Mouse (Mus musculus) cortical plate, adult 2 months (tissue): Measurements from ENCODE around the gene Prkaa2. TPM values are rescaled to one million over a fixed set of nuclear protein-coding genes. Genes with fewer than 3 reads are reported as not detected.
"Not testable (repeated sequence)": the region's sequence is repeated elsewhere in the genome, so short reads cannot be mapped to it uniquely, and the experiment has no call there.

ENCODE experiments used
- H3K27ac ChIP-seq: fragments of 200-500 bp; 2 replicates; pipeline ENCODE4 v1.5.1; 2012; ENCODE audit warnings: low read length, control low read depth, inconsistent platforms; ENCODE audit not compliant: insufficient read depth
- H3K4me1 ChIP-seq: fragments of 200-500 bp; 2 replicates; pipeline ENCODE4 v1.6.1; 2011; ENCODE audit warnings: low read length; ENCODE audit not compliant: control insufficient read depth, insufficient read depth
- H3K4me3 ChIP-seq: fragments of 200-500 bp; 2 replicates; pipeline ENCODE4 v1.5.1; 2011; ENCODE audit warnings: mild to moderate bottlenecking, low read length, control low read depth; ENCODE audit not compliant: insufficient read depth
- CTCF ChIP-seq: fragments of 200-500 bp; IDR thresholded peaks from 2 replicates; pipeline ENCODE4 v1.5.1; 2011; ENCODE audit warnings: mild to moderate bottlenecking, control low read depth, low read length; ENCODE audit not compliant: insufficient read depth; ENCODE audit errors: extremely low read depth
- POLR2A ChIP-seq: fragments of 200-500 bp; IDR thresholded peaks from 2 replicates; pipeline ENCODE4 v1.6.1; 2011; ENCODE audit warnings: mild to moderate bottlenecking, low read length, control low read depth; ENCODE audit not compliant: insufficient read depth; ENCODE audit errors: extremely low read depth
- polyA plus RNA-seq: library from polyadenylated mRNA; depleted of rRNA; stranded (reverse); fragments of >200 nt; gene quantifications from 2 replicates; pipeline ENCODE4 v1.2.3, GENCODE M21; 2012

Gene Prkaa2
- polyA plus RNA-seq, 1 experiment = 14.2 TPM

DNA sequence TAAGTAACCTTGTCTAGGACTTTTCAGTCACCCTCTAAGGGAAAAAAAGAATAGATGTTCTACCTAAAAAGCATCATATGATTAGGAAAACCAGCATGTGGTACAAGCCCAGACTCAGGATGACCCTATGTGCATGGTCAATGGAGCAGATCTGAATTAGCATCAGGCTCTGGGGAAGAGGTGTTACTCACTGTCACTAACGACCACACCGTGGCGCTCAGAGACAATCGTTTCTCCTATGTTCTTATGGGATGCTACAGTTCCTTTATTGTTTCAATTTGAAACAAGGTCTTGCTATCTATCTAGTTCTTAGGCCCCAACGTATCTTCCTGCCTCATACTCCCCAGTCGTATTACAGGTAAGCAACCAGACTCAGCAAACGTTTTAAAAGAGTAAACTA is 76.5 kb downstream of the Prkaa2 start:
- Histone ChIP-seq H3K4me3 (no peak overlapping the region), H3K27ac (no peak overlapping the region), H3K4me1 (peaks cover 1% of the 10 kb centered on the region; the same call in 1 of the 2 replicates)
- no peak for TF ChIP-seq POLR2A
- TF ChIP-seq CTCF = 0 out of 2 replicates have a peak, but pooled peaks have one; percentile 31

DNA sequence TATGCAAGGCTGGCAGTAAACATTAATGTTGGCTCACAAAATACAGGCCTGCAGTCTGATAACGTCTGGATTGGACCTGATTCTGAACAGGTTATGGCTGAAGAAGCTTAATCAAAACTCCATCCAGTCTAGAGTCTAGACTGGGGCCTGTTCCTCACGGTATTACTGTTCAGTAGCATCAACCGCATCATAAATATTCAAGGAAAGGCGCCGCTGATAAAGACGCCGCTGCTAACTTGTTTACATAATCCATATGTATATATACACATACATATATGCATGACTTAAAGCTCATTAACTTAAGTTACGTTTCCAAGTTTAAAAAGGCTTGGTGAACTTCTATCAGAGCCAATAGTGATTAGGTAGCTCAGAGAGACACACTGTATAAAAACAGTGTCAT is 78.6 kb downstream of the Prkaa2 start:
- H3K4me1 ChIP-seq = peaks cover 1% of the 10 kb centered on the region; the same call in 1 of the 2 replicates
- TF ChIP-seq POLR2A (no peak), CTCF (no peak)
- no peak overlapping the region for H3K4me3 ChIP-seq
- H3K27ac ChIP-seq = no peak overlapping the region

DNA sequence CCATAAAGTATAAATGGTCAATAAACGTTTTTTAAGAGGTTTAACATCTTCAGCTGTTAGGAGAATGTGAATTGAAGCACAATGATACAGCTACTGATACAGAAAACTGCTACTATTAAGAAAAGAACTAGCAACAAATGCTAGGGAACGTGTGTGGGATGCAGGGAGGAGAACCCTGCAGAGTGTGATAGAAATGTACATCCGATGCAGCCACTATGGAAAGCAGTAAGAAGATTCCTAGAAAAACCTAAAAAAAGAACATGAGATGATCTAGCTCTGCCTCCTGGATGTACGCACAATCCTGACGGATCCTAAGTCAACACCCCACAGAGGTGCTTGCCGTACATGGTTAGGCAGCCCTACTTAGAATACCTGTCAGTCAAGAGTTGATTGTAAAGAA is 82.4 kb downstream of the Prkaa2 start:
- H3K4me3 ChIP-seq = no peak overlapping the region
- TF ChIP-seq CTCF = no peak
- TF ChIP-seq POLR2A = no peak
- no peaks in the 10 kb centered on the region; the same call in 1 of the 2 replicates for H3K4me1 ChIP-seq
- no peak overlapping the region for H3K27ac ChIP-seq

DNA sequence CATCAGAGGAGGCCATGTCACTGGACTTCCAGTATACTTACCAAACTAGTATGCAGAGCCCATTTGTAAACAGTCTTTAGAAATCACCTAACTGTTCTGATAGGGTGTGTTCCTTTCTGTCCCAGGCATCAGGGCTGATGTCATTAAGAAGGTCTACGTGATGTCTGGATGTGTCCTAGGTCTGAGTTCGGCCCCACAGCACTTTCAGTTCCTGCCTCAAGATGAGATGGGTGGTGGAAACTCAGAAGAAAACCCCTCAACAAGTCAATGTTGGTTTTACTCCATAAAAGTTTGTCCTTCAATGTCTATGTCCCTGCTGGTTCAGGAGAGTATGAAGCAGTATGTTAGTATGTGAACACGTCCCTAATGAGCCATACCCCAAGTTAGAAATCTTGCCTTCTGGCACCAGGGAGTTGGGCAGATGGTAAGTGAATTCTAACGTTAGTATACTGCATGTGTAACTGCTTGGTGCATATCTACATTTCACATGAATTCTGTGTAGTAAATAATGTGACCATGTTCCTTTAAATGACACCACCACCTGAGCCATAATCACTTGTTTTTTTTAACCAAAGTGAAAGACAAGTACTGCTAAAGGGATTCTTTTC is 93.6 kb downstream of the Prkaa2 start:
- TF ChIP-seq CTCF = no peak
- TF ChIP-seq POLR2A = no peak
- H3K4me3 ChIP-seq = no peak overlapping the region
- peaks cover 4% of the 10 kb centered on the region for H3K4me1 ChIP-seq
- H3K27ac ChIP-seq = no peak overlapping the region

DNA sequence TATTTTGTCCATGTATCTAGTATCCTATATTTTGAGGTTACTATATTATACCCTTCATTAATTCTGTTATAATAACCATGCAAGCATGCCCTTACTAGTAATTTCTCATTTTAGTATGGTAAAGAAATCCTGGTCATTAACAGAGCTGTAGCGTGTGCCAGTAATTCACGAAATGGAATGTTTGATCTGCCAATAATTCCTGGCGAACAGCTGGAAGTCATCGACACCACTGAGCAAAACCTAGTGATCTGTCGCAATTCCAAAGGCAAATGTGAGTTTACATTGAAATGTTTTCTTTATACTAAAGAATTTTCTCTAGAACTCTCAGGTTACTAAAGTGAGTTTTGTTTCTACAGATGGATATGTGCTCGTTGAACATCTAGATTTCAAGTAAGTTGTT is 94.2 kb downstream of the Prkaa2 start:
- TF ChIP-seq CTCF = no peak
- H3K4me3 ChIP-seq = no peak overlapping the region
- peaks cover 4% of the 10 kb centered on the region for H3K4me1 ChIP-seq
- no peak overlapping the region for H3K27ac ChIP-seq

- Histone ChIP-seq H3K4me1 (peaks cover 4% of the 10 kb centered on the region; the same call in 1 of the 2 replicates), H3K4me3 (no peak overlapping the region), H3K27ac (no peak overlapping the region)
- TF ChIP-seq POLR2A = no peak
- TF ChIP-seq CTCF = no peak
Observed at GRCm38 (mm10) chr4:105013718-105014117, 96.0 kb downstream of the Prkaa2 start.

GRCm38 (mm10) chr4:105007360-105008018 is 102.2 kb downstream of the Prkaa2 start:
- TF ChIP-seq CTCF = no peak
- TF ChIP-seq POLR2A = no peak
- H3K4me1 ChIP-seq = no peaks in the 10 kb centered on the region
- H3K27ac ChIP-seq = no peak overlapping the region

GRCm38 (mm10) chr4:105004649-105005048 is 105.0 kb downstream of the Prkaa2 start:
- 0 out of 2 replicates have a peak, but pooled peaks have one; percentile 6 for TF ChIP-seq CTCF
- H3K27ac ChIP-seq, H3K4me3 ChIP-seq, H3K4me1 ChIP-seq: not testable (repeated sequence)

More at GRCm38 (mm10) chr4:105007360-105008018, 102.2 kb downstream of the Prkaa2 start:
- H3K4me3 ChIP-seq = no peak overlapping the region

DNA sequence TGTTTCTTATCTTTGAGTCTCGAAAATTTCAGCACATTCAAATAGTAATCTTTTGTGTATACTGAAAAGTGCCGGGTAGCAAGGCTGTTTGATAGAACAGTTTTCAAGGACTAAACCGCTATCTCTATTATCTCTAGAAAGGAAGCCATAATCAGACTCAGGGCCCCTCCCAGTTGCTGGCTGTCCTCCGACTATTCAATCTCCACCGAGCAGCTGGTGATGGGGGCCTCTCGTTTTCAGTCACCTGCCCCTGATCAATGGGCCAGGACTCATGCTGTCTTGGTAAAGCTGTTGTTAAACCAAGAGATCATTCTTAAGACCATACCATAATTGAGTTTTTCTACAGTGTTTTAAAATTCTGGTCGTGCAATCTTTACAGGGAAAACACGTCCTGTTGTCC is 105.6 kb downstream of the Prkaa2 start:
- TF ChIP-seq POLR2A (no peak), CTCF (no peak)
- H3K27ac ChIP-seq = no peak overlapping the region
- no peak overlapping the region for H3K4me3 ChIP-seq
- no peaks in the 10 kb centered on the region; the same call in 1 of the 2 replicates for H3K4me1 ChIP-seq

DNA sequence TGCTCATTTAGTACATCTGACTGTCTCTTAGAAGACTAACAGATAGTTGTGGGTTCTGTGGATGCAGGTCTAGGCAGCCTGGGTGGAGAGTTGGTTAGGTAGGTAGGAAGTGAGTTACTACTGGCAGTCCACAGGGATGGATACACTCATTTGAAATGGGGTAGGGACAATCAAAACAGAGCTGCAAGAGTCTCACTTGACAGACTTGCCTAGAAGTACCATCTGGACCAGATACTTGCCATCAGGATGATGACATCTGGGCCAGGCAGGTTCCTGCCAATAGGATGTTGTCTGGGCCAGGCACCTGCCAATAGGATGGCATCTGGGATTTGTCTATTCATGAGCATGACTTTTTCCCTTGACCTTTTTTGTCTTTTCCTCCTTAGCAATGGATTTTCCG is 108.0 kb downstream of the Prkaa2 start:
- TF ChIP-seq POLR2A (no peak), CTCF (no peak)
- Histone ChIP-seq H3K4me3 (no peak overlapping the region), H3K27ac (no peak overlapping the region), H3K4me1 (peaks cover 2% of the 10 kb centered on the region; the same call in 1 of the 2 replicates)

DNA sequence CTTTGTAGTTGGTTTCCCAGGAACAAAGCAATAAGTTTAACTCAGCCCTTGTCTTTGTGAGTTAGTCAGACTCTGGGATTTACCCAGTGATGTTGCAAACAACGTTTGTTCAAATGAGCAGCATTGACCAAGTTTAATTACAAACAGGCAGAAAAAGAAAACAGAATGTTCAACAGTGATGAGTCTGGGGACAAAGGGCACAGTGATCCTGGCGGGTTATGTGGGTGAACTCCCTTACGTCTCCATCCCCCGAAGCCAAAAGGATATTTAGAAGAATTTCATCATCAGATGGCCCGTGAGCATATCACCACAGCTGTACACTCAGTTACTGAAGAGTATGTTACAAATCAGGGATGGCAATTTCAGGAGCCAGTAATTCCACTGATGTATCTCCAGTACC is 110.0 kb downstream of the Prkaa2 start:
- TF ChIP-seq CTCF = no peak
- TF ChIP-seq POLR2A = no peak
- Histone ChIP-seq H3K27ac (no peak overlapping the region), H3K4me3 (no peak overlapping the region), H3K4me1 (peaks cover 2% of the 10 kb centered on the region; the same call in 1 of the 2 replicates)
